Mouse (Mus musculus) lung, postnatal 36 days (tissue): Measurements from ENCODE around the gene Efna3.

ENCODE experiments used
- DNase-seq: peaks from one replicate; pipeline ENCODE4 v3.0.0; 2022; ENCODE audit warnings: mixed read lengths

Gene Efna3

DNA sequence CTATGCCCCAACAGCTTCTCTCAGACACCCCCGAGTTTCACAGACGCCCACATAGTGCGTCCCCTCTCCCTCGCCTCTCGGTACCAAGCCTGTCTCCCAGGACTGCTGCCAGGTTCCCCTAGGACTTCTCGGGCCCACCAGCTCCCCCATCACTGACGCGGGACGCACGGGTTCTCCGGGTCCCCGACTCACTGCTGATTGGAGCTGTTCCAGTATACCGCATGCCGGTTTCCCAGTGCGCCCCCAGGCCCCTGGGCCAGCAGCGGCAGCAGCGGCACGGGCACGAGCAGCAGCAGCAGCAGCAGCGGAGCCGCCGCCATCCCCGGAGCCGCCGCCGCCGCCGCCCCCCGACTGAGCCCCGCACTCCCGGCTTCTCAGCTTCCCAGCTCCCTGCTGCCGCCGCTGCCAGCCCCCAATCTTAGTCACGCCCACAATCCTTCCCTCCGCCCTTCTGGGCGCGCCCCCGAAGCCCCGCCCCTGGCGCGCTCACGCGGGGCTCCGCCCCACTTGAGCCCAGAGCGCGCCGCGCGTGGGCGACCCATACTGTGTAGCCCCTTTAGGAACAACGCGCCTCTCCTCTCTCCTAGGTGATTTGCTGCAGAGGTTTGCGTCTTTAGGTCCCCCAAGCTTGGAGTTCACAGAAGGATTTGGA, at the start of gene Efna3:
TSS of gene Efna3 (minus strand) at position 452 of the 652 bp plus-strand sequence.
- peak; percentile 68 for DNase-seq

- DNase-seq: no peak
Observed at GRCm38 (mm10) chr3:89367338-89367737, 44.6 kb upstream of the Efna3 start.

DNA sequence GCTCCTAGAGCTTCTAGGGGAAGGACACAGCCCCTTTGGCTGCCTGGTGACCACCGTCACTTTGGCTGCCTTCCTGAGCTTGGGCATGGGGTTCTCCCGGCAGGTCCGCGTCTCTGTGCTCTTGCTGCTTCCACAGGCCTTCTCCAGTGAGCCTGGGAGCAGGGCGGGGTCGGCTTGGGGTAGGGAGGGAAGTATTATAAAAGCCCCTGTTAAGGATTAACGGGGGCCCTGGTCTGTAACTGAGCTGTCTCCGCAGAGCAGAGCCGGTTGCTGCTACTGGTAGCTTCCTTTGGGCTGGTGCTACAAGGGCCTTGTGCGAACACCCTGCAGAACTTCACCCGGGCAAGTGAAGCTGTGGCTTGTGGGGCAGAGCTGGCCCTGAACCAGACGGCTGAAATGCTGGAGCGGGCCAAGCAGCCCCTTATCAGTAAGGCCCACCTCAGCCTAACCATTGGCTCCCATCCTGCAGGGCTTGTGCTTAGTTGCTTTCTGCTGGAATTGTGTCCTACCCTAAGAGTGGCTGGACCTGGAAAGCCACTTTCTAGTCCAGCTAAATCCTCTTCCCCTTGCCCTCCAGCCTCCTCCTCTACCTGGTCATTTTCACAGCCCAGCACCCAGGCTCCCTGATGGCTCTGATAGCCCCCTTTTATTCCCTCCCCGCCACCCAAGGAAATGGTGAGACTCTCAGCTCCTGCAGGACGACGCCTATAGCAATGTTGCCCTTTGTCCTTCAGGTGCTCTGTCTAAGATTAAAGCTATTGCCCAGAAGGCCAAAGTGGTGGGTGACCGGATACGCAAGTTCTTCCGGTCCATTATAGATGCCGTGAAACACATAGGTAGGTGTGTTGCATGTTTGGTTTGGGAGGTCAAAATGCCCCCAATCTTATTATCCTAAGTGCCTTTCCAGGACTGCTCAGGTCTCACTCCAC, 43.0 kb upstream of the Efna3 start:
- no peak for DNase-seq

- DNase-seq: no peak
Observed at GRCm38 (mm10) chr3:89365153-89365485, 42.4 kb upstream of the Efna3 start, which contains the start of gene Dcst1. Gene Dcst1, minus strand, starts transcription at chr3:89365253.

DNA sequence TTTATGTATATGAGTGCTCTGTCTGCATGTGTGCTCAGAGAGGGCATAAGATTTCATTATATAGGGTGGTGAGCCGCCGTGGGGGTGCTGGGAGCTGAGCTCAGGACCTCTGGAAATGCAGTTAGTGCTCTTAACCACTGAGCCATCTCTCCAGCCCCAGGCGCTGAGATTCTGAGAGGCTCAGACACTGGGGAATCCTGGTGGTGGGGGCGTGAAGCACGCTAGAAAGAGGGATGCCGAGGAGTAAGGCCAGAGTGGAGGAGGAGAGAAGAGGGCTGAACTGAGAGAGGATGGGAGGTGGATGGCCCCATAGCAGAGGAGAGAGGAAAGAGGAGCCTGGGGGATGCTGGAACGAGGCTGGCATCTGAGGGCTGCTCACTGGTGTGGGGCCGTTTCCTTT, 41.9 kb upstream of the Efna3 start:
- no peak for DNase-seq

- DNase-seq: no peak
Observed at GRCm38 (mm10) chr3:89361675-89362074, 38.9 kb upstream of the Efna3 start, which contains the start of gene Dcst2. Gene Dcst2, plus strand, starts transcription at chr3:89361975.

GRCm38 (mm10) chr3:89360237-89360636, 37.5 kb upstream of the Efna3 start:
- DNase-seq: no peak

DNA sequence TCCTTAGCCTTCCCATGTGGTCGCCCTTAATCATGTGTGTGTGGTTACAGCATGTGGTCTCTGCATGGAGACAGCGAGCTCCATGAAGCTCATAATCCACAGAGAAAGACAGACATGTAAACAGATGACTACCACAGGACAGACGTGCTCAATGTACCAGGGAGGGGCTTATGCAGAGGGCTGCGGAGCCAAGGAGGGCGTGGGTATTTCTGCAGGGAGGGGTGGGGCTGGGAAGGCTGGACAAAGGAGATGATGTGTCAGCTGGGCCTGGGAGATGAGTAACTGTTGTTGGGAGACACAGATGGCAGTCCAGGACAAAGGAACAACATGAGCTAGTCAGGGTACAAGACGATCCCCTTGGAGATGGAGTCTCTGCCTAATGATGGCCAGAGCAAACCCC, 36.9 kb upstream of the Efna3 start:
- no peak for DNase-seq

DNA sequence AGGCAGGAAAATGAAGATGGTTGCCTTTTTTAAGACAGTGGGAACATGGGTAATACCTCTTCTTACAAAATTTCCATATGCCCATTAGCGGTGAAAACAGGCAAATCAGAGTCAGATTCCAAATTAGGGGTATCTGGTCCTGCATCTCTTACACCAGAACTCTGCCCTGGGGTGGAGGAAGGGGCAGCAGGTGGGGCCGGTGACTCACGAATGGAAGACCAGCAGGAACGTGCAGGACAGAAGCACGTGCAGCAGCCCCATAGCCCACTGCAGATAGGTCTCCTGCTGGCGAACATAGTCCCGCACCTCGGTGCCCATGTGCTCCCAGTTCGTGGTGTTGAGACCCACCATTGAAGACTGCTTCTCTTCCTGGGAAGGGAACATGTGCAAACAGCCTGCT, 33.3 kb upstream of the Efna3 start:
- no peak for DNase-seq

GRCm38 (mm10) chr3:89355512-89355902, 32.7 kb upstream of the Efna3 start:
- DNase-seq: no peak

DNA sequence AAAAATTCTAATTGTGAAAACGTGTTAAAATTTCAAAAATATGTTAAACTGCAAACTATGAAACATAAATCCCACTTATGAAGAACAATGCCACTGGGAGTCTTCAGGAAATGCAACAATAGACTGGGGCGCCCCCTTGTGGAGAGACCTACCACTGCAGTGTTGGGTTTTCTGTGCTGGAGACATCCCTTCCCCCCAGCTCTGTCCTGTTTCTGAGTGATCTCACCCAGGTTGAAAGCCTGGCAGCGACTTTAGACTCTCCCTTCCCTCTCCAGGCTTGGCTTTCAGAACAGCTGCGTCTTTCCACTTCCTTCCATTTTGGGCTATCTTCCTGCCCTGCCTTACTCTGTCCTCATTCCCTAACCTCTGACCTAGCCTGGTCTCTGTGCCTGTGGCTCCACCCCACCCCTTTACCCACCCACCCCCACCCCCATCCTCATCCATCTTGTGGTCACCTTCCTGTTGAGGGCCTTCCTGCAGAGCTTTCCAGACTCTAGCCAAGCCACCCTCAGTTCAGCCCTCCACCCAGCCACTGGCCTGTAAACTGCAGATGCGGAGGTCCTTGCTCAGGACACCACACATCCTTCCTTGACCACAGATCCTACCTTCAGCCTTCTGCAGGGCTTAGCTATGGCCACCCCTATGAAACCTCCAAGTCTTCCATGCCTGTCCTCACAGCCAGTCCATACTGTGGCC, 32.2 kb upstream of the Efna3 start:
- peak; percentile 95 for DNase-seq

DNA sequence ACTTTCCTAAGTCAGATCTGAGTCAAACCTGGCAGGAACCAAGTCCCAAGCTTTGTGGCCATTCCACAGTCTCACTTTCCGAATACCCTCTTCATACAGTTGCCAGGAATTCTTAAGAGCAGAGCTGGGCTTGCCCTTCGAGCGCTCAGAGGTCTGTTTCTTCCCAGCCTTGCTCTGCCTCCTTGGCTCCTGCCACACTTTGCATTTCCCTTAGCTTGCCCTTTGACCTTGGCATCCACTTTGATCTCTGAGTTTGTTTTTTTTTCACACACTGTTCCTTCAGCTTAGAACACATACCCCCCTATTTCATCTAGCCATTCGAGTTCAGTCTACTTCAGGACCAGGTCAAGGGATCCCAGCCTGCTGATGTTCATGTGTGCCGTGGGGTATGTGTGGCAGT, 28.5 kb upstream of the Efna3 start:
- DNase-seq: no peak

DNA sequence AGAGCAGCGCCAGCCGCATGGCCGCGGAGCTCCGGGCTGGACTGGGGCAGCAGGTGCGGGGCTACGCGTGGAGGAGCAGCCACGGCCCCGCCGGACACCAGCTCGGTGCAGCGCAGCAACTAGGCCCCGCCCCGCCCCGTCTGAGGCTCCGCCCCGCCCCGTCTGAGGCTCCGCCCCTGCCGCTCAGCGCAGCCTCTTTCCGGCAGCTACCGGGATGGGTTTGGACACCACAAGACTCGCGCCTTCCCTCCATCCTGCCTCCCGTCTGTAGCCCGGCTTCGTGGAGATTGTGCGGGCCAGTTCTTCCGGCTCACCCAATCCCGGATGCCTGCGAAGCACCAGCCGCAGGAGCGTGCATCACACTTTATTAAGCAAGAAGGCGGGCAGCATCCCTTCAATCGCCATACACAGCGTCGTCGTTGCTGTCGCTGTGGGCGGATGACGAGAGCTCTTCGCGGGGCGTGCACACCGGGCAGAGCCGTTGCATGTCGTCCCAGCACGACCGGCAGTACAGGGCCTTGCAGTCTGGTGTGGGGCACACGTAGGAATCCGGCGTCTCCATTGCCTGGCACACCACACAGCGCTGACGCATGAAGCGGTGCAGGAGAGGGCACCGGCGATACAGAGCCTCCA, 27.2 kb upstream of the Efna3 start, which contains the start of gene Adam15:
TSS of gene Adam15 (minus strand) at position 128 of the 633 bp plus-strand sequence.
- DNase-seq: peak; percentile 94

DNA sequence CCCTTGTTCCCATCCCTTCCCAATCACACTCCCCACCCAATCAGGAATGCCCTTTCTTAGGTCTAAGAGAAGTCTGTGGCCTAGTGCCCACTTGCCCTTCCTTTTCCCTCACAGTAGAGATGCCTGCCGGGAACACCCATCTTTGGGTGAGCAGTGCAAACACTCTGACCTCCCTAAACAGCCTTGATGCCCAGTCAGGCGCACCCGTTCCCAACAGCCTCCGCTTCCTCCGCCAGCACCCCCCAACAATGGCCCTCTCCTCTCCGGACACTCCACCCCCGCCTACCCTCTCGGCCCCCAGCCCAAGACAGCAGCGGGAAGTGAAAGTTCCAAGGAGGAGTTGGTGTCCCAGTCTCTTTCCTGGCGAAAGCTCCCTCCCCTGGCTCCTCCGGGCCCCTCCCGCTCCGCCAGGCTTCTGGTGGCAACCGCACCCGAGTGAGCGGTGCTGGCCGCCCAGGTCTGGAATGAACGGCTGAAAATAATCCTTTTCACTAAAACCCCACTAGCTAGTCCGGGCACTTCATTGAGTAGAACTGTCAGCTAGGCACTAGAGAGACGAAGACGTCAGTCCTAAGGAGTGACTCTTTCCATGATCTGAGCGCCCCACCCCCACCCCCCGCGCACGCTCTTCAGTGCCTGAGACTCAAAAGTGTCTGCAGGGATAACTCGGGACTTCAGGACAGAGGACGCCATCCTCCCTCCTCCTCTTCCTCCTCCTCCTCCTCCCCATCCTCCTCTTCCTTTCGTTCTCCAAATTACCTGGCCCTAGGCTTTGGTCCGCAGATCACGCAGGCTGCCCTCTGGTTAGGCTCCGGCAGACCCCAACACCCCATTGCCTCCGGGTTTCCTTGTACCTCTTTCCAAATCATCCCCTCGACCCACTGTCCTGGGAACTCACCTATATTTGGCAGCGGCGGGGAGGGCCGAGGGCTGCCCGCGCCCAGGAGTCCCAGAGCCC, 26.4 kb upstream of the Efna3 start:
- DNase-seq: peak; percentile 84

GRCm38 (mm10) chr3:89347916-89348315, 25.2 kb upstream of the Efna3 start:
- DNase-seq: peak; percentile 47

DNA sequence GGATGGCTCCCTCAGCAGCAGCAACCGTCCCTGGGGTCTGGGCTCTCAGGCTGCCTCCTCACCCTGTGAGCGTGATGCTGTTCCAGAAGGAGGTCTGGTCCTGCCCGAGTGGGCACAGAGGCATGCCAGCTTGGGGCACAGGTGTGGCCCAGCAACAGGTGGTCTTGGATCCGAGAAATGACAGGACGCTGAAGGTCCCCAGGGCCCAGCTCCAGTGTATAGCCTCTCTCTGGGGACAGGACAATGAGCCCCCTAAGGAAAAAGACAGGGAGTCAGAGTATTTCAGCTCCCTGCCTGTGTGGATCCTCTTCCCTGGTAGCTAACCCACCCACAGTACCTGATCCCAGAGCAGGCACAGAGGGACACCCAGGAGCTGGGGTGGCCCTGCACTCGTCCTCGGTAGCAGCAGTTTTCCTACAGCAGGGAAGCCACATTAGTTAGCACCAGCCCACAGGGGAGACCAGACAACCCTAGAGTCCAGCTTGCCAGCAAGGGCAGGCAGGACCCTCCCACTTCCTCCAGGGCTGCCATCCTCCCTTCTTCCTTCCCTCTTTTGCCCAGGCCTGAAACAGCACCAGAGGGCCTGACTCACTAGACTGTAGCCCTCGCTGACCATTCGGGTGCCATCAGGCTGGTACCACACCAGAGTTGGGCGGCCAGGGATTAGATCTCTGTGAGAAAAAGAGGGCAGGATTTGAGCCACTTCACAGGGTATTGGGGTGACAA, 24.2 kb upstream of the Efna3 start:
- DNase-seq: no peak

GRCm38 (mm10) chr3:89343279-89343678, 20.5 kb upstream of the Efna3 start:
- no peak for DNase-seq

DNA sequence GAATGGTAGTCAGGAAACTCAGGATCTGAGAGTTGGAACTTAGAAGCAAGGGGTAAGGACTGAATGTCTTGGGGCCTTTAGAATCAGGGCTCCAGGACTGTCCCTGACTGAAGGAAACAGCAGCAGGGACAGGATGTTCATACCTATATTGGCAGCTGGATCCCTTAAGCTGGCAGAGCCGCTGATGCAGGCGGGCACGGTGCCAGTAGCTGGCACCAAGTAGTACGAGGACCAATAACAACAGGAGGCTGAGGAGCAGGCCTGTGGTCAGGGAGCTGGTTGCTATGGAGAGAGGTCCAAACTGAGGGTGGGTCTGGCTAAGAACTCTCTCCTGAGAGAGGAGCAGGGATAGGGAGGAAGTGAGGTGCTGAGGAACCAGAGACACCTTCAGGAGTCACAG, 19.0 kb upstream of the Efna3 start:
- DNase-seq: no peak

DNA sequence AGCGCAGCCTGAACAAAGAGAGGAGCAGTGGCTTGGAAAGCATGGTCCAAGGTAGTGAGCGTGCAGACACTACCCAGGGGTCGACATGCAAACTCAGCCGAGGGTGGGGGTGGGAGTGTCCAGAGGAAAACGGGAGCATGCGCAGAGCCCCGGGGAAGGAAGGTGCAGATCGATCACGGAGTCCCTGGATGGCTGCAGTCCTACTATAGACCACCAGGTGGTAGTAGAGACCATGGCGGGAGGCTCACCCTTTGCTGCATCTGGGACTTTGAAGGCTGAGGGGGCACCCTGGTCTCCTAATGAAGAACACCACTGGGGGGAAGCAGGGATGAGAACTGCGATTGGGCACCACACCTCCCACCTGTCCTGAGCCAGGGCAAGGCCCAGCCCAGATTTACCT, 17.7 kb upstream of the Efna3 start:
- DNase-seq: peak; percentile 78

DNA sequence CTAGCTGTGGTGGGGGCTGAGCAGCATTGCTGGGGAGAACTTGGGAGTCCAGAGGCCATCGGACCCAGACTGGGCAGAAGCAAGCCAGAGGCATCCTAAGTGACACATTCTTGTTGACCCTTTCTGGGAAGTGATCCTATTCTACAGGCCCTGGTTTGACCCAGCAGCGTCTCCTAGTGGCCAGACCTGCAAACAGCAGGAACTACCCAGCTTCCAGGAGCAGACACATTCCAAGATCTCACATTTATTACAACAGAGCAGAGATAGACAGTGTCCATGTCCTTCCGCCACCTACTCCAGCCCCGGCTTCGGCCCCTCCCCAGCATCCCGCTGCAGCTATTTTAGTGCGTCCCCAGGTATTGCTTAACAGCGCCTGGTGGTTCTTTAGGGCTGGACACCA, 16.7 kb upstream of the Efna3 start:
- peak; percentile 85 for DNase-seq
